In the genomic region with DNA sequence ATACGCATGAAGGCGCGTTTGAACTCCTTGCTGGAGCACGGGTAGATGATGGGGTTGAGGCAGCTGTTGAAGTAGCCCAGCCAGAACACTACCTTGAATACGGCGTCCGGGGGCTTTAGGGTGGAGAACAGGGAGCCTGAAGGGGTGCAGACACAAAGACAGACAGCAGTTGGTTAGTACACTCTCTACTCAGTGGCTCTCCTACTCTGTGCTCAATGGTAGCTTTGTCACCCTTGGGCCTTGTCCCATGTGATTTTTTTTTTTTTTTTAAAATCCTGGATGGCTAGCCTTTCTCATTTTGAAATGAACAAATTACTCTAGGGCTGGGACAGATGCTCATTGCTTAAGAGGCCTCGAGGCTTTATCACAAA, we compare ENCODE assay signal across 7 mouse cellular contexts. TPM values are rescaled to one million over a fixed set of nuclear protein-coding genes. Genes with fewer than 3 reads are reported as not detected.
DNase-seq lines count a peak whose midpoint lies in the region; ATAC-seq and TF ChIP-seq lines count a peak whose summit lies in the region.

No protein-coding gene starts in this region.

- peak overlapping the region; percentile 60; the same call in 1 of the 2 replicates for H3K27ac ChIP-seq in lung, embryonic 14.5 days (ENCODE audit: low read depth)
- no peak overlapping the region for H3K27ac ChIP-seq in forebrain, embryonic 15.5 days (replicated peaks)
- H3K27ac ChIP-seq in limb, embryonic 14.5 days (replicated peaks; ENCODE audit: low read depth, low read length) = no peak overlapping the region
- no peak overlapping the region for H3K27ac ChIP-seq in stomach, embryonic 15.5 days

- H3K4me3 ChIP-seq in lung, embryonic 14.5 days (ENCODE audit: low read depth, low read length) = peak overlapping the region; percentile 39
- peak overlapping the region; percentile 39 for H3K4me3 ChIP-seq in forebrain, embryonic 15.5 days
- peak overlapping the region; percentile 43 for H3K4me3 ChIP-seq in limb, embryonic 14.5 days (replicated peaks; ENCODE audit: low read length)
- H3K4me3 ChIP-seq in stomach, embryonic 15.5 days (replicated peaks) = peak overlapping the region; percentile 37

- TF ChIP-seq POLR2A in limb, embryonic 14.5 days (IDR thresholded peaks at IDR 0.05; ENCODE audit: borderline replicate concordance, extremely low read depth, insufficient read depth, insufficient read length) = no peak

- H3K4me2 ChIP-seq in lung, embryonic 14.5 days = peak overlapping the region; percentile 76
- peak overlapping the region; percentile 49 for H3K4me2 ChIP-seq in forebrain, embryonic 15.5 days (replicated peaks)
- H3K4me2 ChIP-seq in limb, embryonic 14.5 days (replicated peaks; ENCODE audit: low read depth, low read length, severe bottlenecking) = peak overlapping the region; percentile 78
- peak overlapping the region; percentile 69 for H3K4me2 ChIP-seq in stomach, embryonic 15.5 days

- DNase-seq in lung, embryonic 14.5 days = peak; percentile 26
- DNase-seq in lung, postnatal 10 days = no peak
- DNase-seq in limb, embryonic 14.5 days (ENCODE audit: low spot score) = no peak
- DNase-seq in cerebellum, adult 18-20 months = no peak
- DNase-seq in gastrocnemius, postnatal 14 days = no peak

- H3K36me3 ChIP-seq in lung, embryonic 14.5 days (ENCODE audit: insufficient read depth) = no peaks in the 10 kb centered on the region
- H3K36me3 ChIP-seq in forebrain, embryonic 15.5 days = no peaks in the 10 kb centered on the region
- no peaks in the 10 kb centered on the region for H3K36me3 ChIP-seq in limb, embryonic 14.5 days (ENCODE audit: control insufficient read depth, insufficient read depth, low read length)
- no peaks in the 10 kb centered on the region for H3K36me3 ChIP-seq in stomach, embryonic 15.5 days

- no peak for ATAC-seq in lung, embryonic 14.5 days (ENCODE audit: insufficient read depth)
- ATAC-seq in forebrain, embryonic 15.5 days (replicated peaks) = 0 out of 2 replicates have a peak, but pooled peaks have one; percentile 13
- no peak for ATAC-seq in limb, embryonic 14.5 days (ENCODE audit: low FRiP score, low read depth)
- no peak for ATAC-seq in stomach, embryonic 15.5 days (ENCODE audit: insufficient read depth, low FRiP score, low read depth)

- intact Hi-C loops in gastrocnemius, postnatal 14 days (cut with DNase I; ENCODE audit: low total_unique reads) = no loop called here

- no peaks in the 10 kb centered on the region for H3K9me3 ChIP-seq in lung, embryonic 14.5 days (ENCODE audit: low read depth, low read length)
- no peaks in the 10 kb centered on the region for H3K9me3 ChIP-seq in forebrain, embryonic 15.5 days
- no peaks in the 10 kb centered on the region for H3K9me3 ChIP-seq in limb, embryonic 14.5 days (ENCODE audit: control insufficient read depth, low read length)
- no peaks in the 10 kb centered on the region for H3K9me3 ChIP-seq in stomach, embryonic 15.5 days

- no peak for TF ChIP-seq CTCF in lung, embryonic 14.5 days (IDR thresholded peaks at IDR 0.05; ENCODE audit: low read depth)

- WGBS in lung, embryonic 14.5 days = 13% methylated on average over 8 of the region's 8 CpGs
- 21% methylated on average over 8 of the region's 8 CpGs for WGBS in forebrain, embryonic 15.5 days
- WGBS in limb, embryonic 14.5 days = 12% methylated on average over 8 of the region's 8 CpGs
- WGBS in stomach, embryonic 15.5 days = 23% methylated on average over 8 of the region's 8 CpGs

- peaks cover 3% of the 10 kb centered on the region; the same call in 1 of the 2 replicates for H3K4me1 ChIP-seq in lung, embryonic 14.5 days (ENCODE audit: insufficient read depth)
- H3K4me1 ChIP-seq in forebrain, embryonic 15.5 days = peaks cover 8% of the 10 kb centered on the region
- 0 out of 2 replicates have a peak, but pooled peaks cover 3% of the 10 kb centered on the region for H3K4me1 ChIP-seq in limb, embryonic 14.5 days (ENCODE audit: control insufficient read depth, insufficient read depth, low read length)
- peaks cover 10% of the 10 kb centered on the region; the same call in 1 of the 2 replicates for H3K4me1 ChIP-seq in stomach, embryonic 15.5 days

- peaks cover 10% of the 10 kb centered on the region; the same call in 1 of the 2 replicates for H3K27me3 ChIP-seq in lung, embryonic 14.5 days (ENCODE audit: insufficient read depth, low read length)
- H3K27me3 ChIP-seq in forebrain, embryonic 15.5 days = peaks cover 21% of the 10 kb centered on the region
- peaks cover 17% of the 10 kb centered on the region for H3K27me3 ChIP-seq in limb, embryonic 14.5 days (ENCODE audit: control insufficient read depth, insufficient read depth, low read length)
- peaks cover 16% of the 10 kb centered on the region for H3K27me3 ChIP-seq in stomach, embryonic 15.5 days (replicated peaks)

- H3K9ac ChIP-seq in lung, embryonic 14.5 days = peak overlapping the region; percentile 51
- 0 out of 2 replicates have a peak overlapping the region, but pooled peaks have one; percentile 24 for H3K9ac ChIP-seq in forebrain, embryonic 15.5 days (replicated peaks)
- 0 out of 2 replicates have a peak overlapping the region, but pooled peaks have one; percentile 51 for H3K9ac ChIP-seq in limb, embryonic 14.5 days (ENCODE audit: low read depth, low read length, severe bottlenecking)
- H3K9ac ChIP-seq in stomach, embryonic 15.5 days = no peak overlapping the region

RNA-seq across cellular contexts. Expression of a gene that starts 28.5 kb away (rescaled TPM):
- polyA plus RNA-seq in lung, embryonic 14.5 days (2014; fragmentation: Nextera tagmentation; extraction: Ambion mirVana) = 70.0 and 74.3 TPM in 2 replicates
- 82.1 and 83.8 TPM in 2 replicates for polyA plus RNA-seq in forebrain, embryonic 15.5 days (2015; fragmentation: Nextera tagmentation; extraction: Ambion mirVana)
- 28.6 and 40.8 TPM in 2 replicates for polyA plus RNA-seq in limb, embryonic 14.5 days (2012; rRNA removed)
- polyA plus RNA-seq in limb, embryonic 14.5 days (2014; fragmentation: Nextera tagmentation; extraction: Ambion mirVana) = 61.1 and 66.3 TPM in 2 replicates
- 56.1 and 57.7 TPM in 2 replicates for polyA plus RNA-seq in stomach, embryonic 15.5 days (2015; fragmentation: Nextera tagmentation; extraction: Ambion mirVana)
- total RNA-seq in gastrocnemius, postnatal 14 days (2021) = 10 to 100 TPM; 41.3 to 43.0 TPM
